8 mouse cellular contexts compared by ENCODE assay signal in genomic region chr2:91963443-91963932, GRCm38 (mm10). TPM values are rescaled to one million over a fixed set of nuclear protein-coding genes. Genes with fewer than 3 reads are reported as not detected.
A peak's percentile ranks its signal among the peaks of the same experiment; 100 is the strongest.
DNase-seq lines count a peak whose midpoint lies in the region; ATAC-seq lines count a peak whose summit lies in the region.

No protein-coding gene starts in this region.

- H3K4me2 ChIP-seq in lung, embryonic 16.5 days (ENCODE audit: low read depth, low read length), result peak overlapping the region; percentile 97

- H3K4me1 ChIP-seq in hindbrain, embryonic 10.5 days (replicated peaks), result peaks cover 67% of the 10 kb centered on the region
- peaks cover 42% of the 10 kb centered on the region for H3K4me1 ChIP-seq in lung, embryonic 16.5 days (replicated peaks; ENCODE audit: control insufficient read depth, insufficient read depth, low read length)

- H3K4me3 ChIP-seq in hindbrain, embryonic 10.5 days, result peak overlapping the region; percentile 87
- peak overlapping the region; percentile 89 for H3K4me3 ChIP-seq in lung, embryonic 16.5 days (ENCODE audit: low read length)

- peaks cover 12% of the 10 kb centered on the region; the same call in 1 of the 2 replicates for H3K36me3 ChIP-seq in hindbrain, embryonic 10.5 days
- H3K36me3 ChIP-seq in lung, embryonic 16.5 days (ENCODE audit: control insufficient read depth, insufficient read depth, low read length), result no peaks in the 10 kb centered on the region

- peak; percentile 58 for ATAC-seq in frontal cortex, adult (ENCODE audit: low TSS enrichment)
- peak; percentile 94 for ATAC-seq in lung, embryonic 16.5 days (ENCODE audit: low read depth)

- peaks cover 29% of the 10 kb centered on the region for H3K27me3 ChIP-seq in hindbrain, embryonic 10.5 days (ENCODE audit: insufficient read depth, poor library complexity, severe bottlenecking)
- H3K27me3 ChIP-seq in lung, embryonic 16.5 days (ENCODE audit: control insufficient read depth, insufficient read depth, low read depth, low read length), result no peaks in the 10 kb centered on the region

- H3K27ac ChIP-seq in hindbrain, embryonic 10.5 days, result peak overlapping the region; percentile 93
- peak overlapping the region; percentile 84 for H3K27ac ChIP-seq in lung, embryonic 16.5 days (ENCODE audit: low read length)

- no peaks in the 10 kb centered on the region for H3K9me3 ChIP-seq in hindbrain, embryonic 10.5 days
- H3K9me3 ChIP-seq in lung, embryonic 16.5 days (ENCODE audit: control insufficient read depth, low read length), result no peaks in the 10 kb centered on the region

- peak overlapping the region; percentile 96 for H3K9ac ChIP-seq in lung, embryonic 16.5 days (ENCODE audit: low read length)

- WGBS in hindbrain, embryonic 10.5 days, result under 1% methylated on average over 56 of the region's 57 CpGs
- under 1% methylated on average over 32 of the region's 57 CpGs for WGBS in lung, embryonic 16.5 days

- DNase-seq in Muller cell, postnatal 12 days (ENCODE audit: inconsistent ontology term), result peak; percentile 94
- DNase-seq in cerebellum, adult 9-10 months, result peak; percentile 94
- peak; percentile 94 for DNase-seq in hindbrain, embryonic 10.5 days (ENCODE audit: low spot score)
- peak; percentile 95 for DNase-seq in layer of hippocampus, adult 9-11 months
- peak; percentile 93 for DNase-seq in ovary, adult 18-20 months (ENCODE audit: low spot score)
- DNase-seq in thymus, postnatal 0 days (ENCODE audit: low spot score), result peak; percentile 94

RNA-seq across cellular contexts. Expression of gene Dgkz, which starts 12.2 kb away (rescaled TPM):
- polyA plus RNA-seq in hindbrain, embryonic 10.5 days (2016; fragmentation: Nextera tagmentation; extraction: Ambion mirVana), result 36.3 and 39.4 TPM in 2 replicates
- polyA plus RNA-seq in lung, embryonic 16.5 days (2015; fragmentation: Nextera tagmentation; extraction: Ambion mirVana), result 55.9 and 59.7 TPM in 2 replicates
- 70.9 and 81.0 TPM in 2 replicates for polyA plus RNA-seq in thymus, postnatal 0 days (2015; fragmentation: Nextera tagmentation; extraction: Ambion mirVana)

RNA-seq across cellular contexts. Expression of gene Gm9821, which starts 18.0 kb away (rescaled TPM):
- polyA plus RNA-seq in hindbrain, embryonic 10.5 days (2016; fragmentation: Nextera tagmentation; extraction: Ambion mirVana), result 0.18 and 0.25 TPM in 2 replicates
- 0.33 and 0.88 TPM in 2 replicates for polyA plus RNA-seq in lung, embryonic 16.5 days (2015; fragmentation: Nextera tagmentation; extraction: Ambion mirVana)
- 2.5 and 3.4 TPM in 2 replicates for polyA plus RNA-seq in thymus, postnatal 0 days (2015; fragmentation: Nextera tagmentation; extraction: Ambion mirVana)

RNA-seq across cellular contexts. Expression of gene Mdk, which starts 31.4 kb away (rescaled TPM):
- 1,375 and 1,717 TPM in 2 replicates for polyA plus RNA-seq in hindbrain, embryonic 10.5 days (2016; fragmentation: Nextera tagmentation; extraction: Ambion mirVana)
- 680 and 776 TPM in 2 replicates for polyA plus RNA-seq in lung, embryonic 16.5 days (2015; fragmentation: Nextera tagmentation; extraction: Ambion mirVana)
- polyA plus RNA-seq in thymus, postnatal 0 days (2015; fragmentation: Nextera tagmentation; extraction: Ambion mirVana), result 118 and 153 TPM in 2 replicates

RNA-seq across cellular contexts. Expression of gene Chrm4, which starts 36.4 kb away (rescaled TPM):
- polyA plus RNA-seq in hindbrain, embryonic 10.5 days (2016; fragmentation: Nextera tagmentation; extraction: Ambion mirVana), result 0.48 and 0.95 TPM in 2 replicates
- polyA plus RNA-seq in lung, embryonic 16.5 days (2015; fragmentation: Nextera tagmentation; extraction: Ambion mirVana), result 0.10 TPM in 1 of 2 replicates, not detected in the other
- polyA plus RNA-seq in thymus, postnatal 0 days (2015; fragmentation: Nextera tagmentation; extraction: Ambion mirVana), result 0.09 and 0.12 TPM in 2 replicates

Comparison
In these comparisons a context has a peak if more than half of its experiments do, and no peak if none do; other contexts are left out.
1. Peak in every context shown above with its lines: DNase-seq, ATAC-seq, H3K4me3 ChIP-seq and H3K27ac ChIP-seq.